17 mouse cellular contexts compared by ENCODE assay signal in the genomic region with DNA sequence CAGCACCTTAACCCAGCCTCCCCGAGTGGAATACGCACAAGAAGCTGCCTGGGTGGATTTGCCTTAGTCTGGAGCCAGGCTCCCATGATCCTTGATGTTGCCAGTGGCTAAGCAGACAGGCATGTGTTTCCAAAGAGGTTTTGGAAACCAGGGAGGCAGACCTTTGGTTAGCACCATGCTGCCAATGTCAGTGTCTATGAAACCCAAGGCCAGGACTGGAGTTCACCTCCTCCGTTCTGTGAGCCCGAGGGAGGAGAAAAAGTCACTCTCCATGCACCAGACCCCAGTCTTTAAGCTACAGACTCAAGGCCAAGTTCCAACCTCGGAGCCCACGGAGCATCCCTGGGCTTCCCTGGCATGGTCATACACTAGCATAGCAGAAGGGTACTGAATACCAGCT. TPM values are rescaled to one million over a fixed set of nuclear protein-coding genes. Genes with fewer than 3 reads are reported as not detected.
"Had no signal": no experiment of that assay in that cellular context is flagged by ENCODE, and none has a peak within 500 bp of the region (broad histone marks: within the 10 kb centered on the region; RNA-seq: fewer than 3 reads in every experiment).

No protein-coding gene starts in this region.

- H3K4me2 ChIP-seq: kidney, embryonic 15.5 days; limb, embryonic 13.5 days; liver, embryonic 12.5 days; liver, embryonic 15.5 days; midbrain, embryonic 13.5 days; neural tube, embryonic 13.5 days; stomach, embryonic 15.5 days had no signal

- H3K9me3 ChIP-seq: kidney, embryonic 15.5 days; limb, embryonic 13.5 days; liver, embryonic 12.5 days; liver, embryonic 15.5 days; midbrain, embryonic 13.5 days; neural tube, embryonic 13.5 days; stomach, embryonic 15.5 days had no signal

- H3K36me3 ChIP-seq: limb, embryonic 13.5 days; liver, embryonic 12.5 days; liver, embryonic 15.5 days; midbrain, embryonic 13.5 days; neural tube, embryonic 13.5 days; stomach, embryonic 15.5 days had no signal

- H3K27me3 ChIP-seq: kidney, embryonic 15.5 days; limb, embryonic 13.5 days; liver, embryonic 12.5 days; liver, embryonic 15.5 days; midbrain, embryonic 13.5 days; stomach, embryonic 15.5 days had no signal

- ATAC-seq: liver, embryonic 12.5 days; midbrain, embryonic 13.5 days; midbrain, embryonic 16.5 days had no signal

- H3K4me3 ChIP-seq: kidney, embryonic 15.5 days; left cerebral cortex, adult 2 months; limb, embryonic 13.5 days; liver, embryonic 12.5 days; liver, embryonic 15.5 days; midbrain, embryonic 13.5 days; myocyte; neural tube, embryonic 13.5 days; stomach, embryonic 15.5 days had no signal

- H3K27ac ChIP-seq: kidney, embryonic 15.5 days; left cerebral cortex, adult 2 months; limb, embryonic 13.5 days; liver, embryonic 12.5 days; liver, embryonic 15.5 days; macrophage; midbrain, embryonic 13.5 days; neural tube, embryonic 13.5 days; stomach, embryonic 15.5 days had no signal

- DNase-seq: liver; retina, postnatal 1 day; right cerebral cortex, postnatal 25 days; spleen, adult 18-20 months; thymus, postnatal 25 days had no signal

- H3K9ac ChIP-seq: kidney, embryonic 15.5 days; limb, embryonic 13.5 days; liver, embryonic 12.5 days; liver, embryonic 15.5 days; midbrain, embryonic 13.5 days; neural tube, embryonic 13.5 days; stomach, embryonic 15.5 days had no signal

- H3K4me1 ChIP-seq: liver, embryonic 15.5 days; stomach, embryonic 15.5 days had no signal

RNA-seq across cellular contexts. Expression of gene Itga9, which starts 15.2 kb away (rescaled TPM):
- total RNA-seq: monocyte, adult 5-6 weeks had no signal
